Mouse (Mus musculus) telencephalon, adult 2 months (tissue): ENCODE data around the gene Desi1.

Source experiments
- DNase-seq: peaks from one replicate; pipeline ENCODE4 v3.0.0-alpha.2; 2011; ENCODE audit warnings: low read depth, low spot score

Desi1 gene

GRCm38 (mm10) chr15:81966062-81966829, 67.4 kb downstream of the Desi1 start:
- DNase-seq, result no peak

- DNase-seq, result no peak
Observed at GRCm38 (mm10) chr15:81964980-81965545, 68.6 kb downstream of the Desi1 start.

GRCm38 (mm10) chr15:81964262-81964661, 69.4 kb downstream of the Desi1 start:
- DNase-seq, result no peak

- DNase-seq, result no peak
Observed at GRCm38 (mm10) chr15:81961078-81961451, 72.6 kb downstream of the Desi1 start.

GRCm38 (mm10) chr15:81960171-81961077, 73.2 kb downstream of the Desi1 start, which contains the start of gene Pmm1:
Gene Pmm1 (minus strand): TSS chr15:81960930.
- DNase-seq, result peak; percentile 95

- DNase-seq, result no peak
Observed at GRCm38 (mm10) chr15:81958906-81959305, 74.8 kb downstream of the Desi1 start.

- DNase-seq, result no peak
Observed at GRCm38 (mm10) chr15:81957598-81957997, 76.1 kb downstream of the Desi1 start.

GRCm38 (mm10) chr15:81956457-81956856, 77.2 kb downstream of the Desi1 start:
- no peak for DNase-seq

GRCm38 (mm10) chr15:81955414-81955813, 78.2 kb downstream of the Desi1 start:
- no peak for DNase-seq

GRCm38 (mm10) chr15:81954716-81955115, 78.9 kb downstream of the Desi1 start:
- no peak for DNase-seq

- no peak for DNase-seq
Observed at GRCm38 (mm10) chr15:81954151-81954583, 79.5 kb downstream of the Desi1 start.

- DNase-seq, result no peak
Observed at GRCm38 (mm10) chr15:81952310-81952709, 81.4 kb downstream of the Desi1 start.

- DNase-seq, result no peak
Observed at GRCm38 (mm10) chr15:81951159-81951558, 82.5 kb downstream of the Desi1 start.

- no peak for DNase-seq
Observed at GRCm38 (mm10) chr15:81950716-81951115, 82.9 kb downstream of the Desi1 start.

GRCm38 (mm10) chr15:81949476-81950131, 84.1 kb downstream of the Desi1 start:
- no peak for DNase-seq

- no peak for DNase-seq
Observed at GRCm38 (mm10) chr15:81949076-81949475, 84.6 kb downstream of the Desi1 start.

- no peak for DNase-seq
Observed at GRCm38 (mm10) chr15:81943176-81943749, 90.4 kb downstream of the Desi1 start.
